Mouse (Mus musculus) MEL (cell line): ENCODE measurements around the gene Pmm2. TPM values are rescaled to one million over a fixed set of nuclear protein-coding genes. Genes with fewer than 3 reads are reported as not detected.
A peak's percentile ranks its signal among the peaks of the same experiment; 100 is the strongest.

ENCODE experiments used
- DNase-seq: peaks from one replicate; pipeline ENCODE4 v3.0.0; 2011; ENCODE audit warnings: low read depth, low spot score
- H3K27ac ChIP-seq: 2 replicates; pipeline ENCODE4 v1.5.1; 2012; ENCODE audit warnings: low read depth, mild to moderate bottlenecking, control low read depth, low read length, moderate library complexity; ENCODE audit not compliant: control insufficient read depth
- H3K27me3 ChIP-seq, 2 experiments: fragments of 150-350 bp in 1 of 2; sonication (generic) in 1 of 2; 2 replicates each; pipeline ENCODE4 v1.6.1; 2012; ENCODE audit warnings: low read length in 2 of 2, mild to moderate bottlenecking in 2 of 2, improper control_type of control experiment in 1 of 2, moderate library complexity in 1 of 2; ENCODE audit not compliant: insufficient read depth in 2 of 2, control insufficient read depth in 1 of 2
- H3K36me3 ChIP-seq, 2 experiments: 2 replicates each; pipeline ENCODE4 v1.6.1; 2012 to 2014; ENCODE audit warnings: low read length in 2 of 2, improper control_type of control experiment in 1 of 2, inconsistent platforms in 1 of 2, mild to moderate bottlenecking in 1 of 2; ENCODE audit not compliant: insufficient read depth in 2 of 2, control insufficient read depth in 1 of 2
- H3K4me1 ChIP-seq, 2 experiments: fragments of 150-350 bp in 1 of 2; sonication (generic) in 1 of 2; 2 replicates each; pipeline ENCODE4 v1.6.1; 2012; ENCODE audit warnings: low read length in 2 of 2, improper control_type of control experiment in 1 of 2, mild to moderate bottlenecking in 1 of 2; ENCODE audit not compliant: insufficient read depth in 2 of 2, control insufficient read depth in 1 of 2
- H3K4me3 ChIP-seq, 2 experiments: fragments of 150-350 bp in 1 of 2; sonication (generic) in 1 of 2; 2 replicates each; pipeline ENCODE4 v1.5.1; 2012; ENCODE audit warnings: low read depth in 2 of 2, low read length in 2 of 2, mild to moderate bottlenecking in 2 of 2, moderate library complexity in 2 of 2, control low read depth in 1 of 2, improper control_type of control experiment in 1 of 2; ENCODE audit not compliant: control insufficient read depth in 1 of 2, insufficient read depth in 1 of 2
- H3K79me2 ChIP-seq: 2 replicates; pipeline ENCODE4 v1.6.1; 2012; ENCODE audit warnings: mild to moderate bottlenecking, low read length, moderate library complexity; ENCODE audit not compliant: control insufficient read depth, poor library complexity, insufficient read depth
- H3K9ac ChIP-seq: 2 replicates; pipeline ENCODE4 v1.6.1; 2012; ENCODE audit warnings: low read depth, mild to moderate bottlenecking, control low read depth, low read length, moderate library complexity; ENCODE audit not compliant: control insufficient read depth, poor library complexity, severe bottlenecking
- H3K9me3 ChIP-seq: fragments of 150-350 bp; sonication (generic); replicated peaks from 2 replicates; pipeline ENCODE4 v1.6.1; 2012; ENCODE audit warnings: mild to moderate bottlenecking, low read length, improper control_type of control experiment, moderate library complexity; ENCODE audit not compliant: insufficient read depth
- BHLHE40 ChIP-seq: IDR thresholded peaks from 2 replicates; pipeline ENCODE4 v1.6.1; 2012; ENCODE audit warnings: low read depth, mild to moderate bottlenecking, inconsistent platforms, low read length, improper control_type of control experiment, borderline replicate concordance
- CHD1 ChIP-seq: IDR thresholded peaks from 2 replicates; pipeline ENCODE4 v1.6.1; 2012; ENCODE audit warnings: low read depth, mild to moderate bottlenecking, inconsistent platforms, low read length, improper control_type of control experiment
- CHD2 ChIP-seq: IDR thresholded peaks from 2 replicates; pipeline ENCODE4 v1.6.1; 2011; ENCODE audit warnings: low read length, improper control_type of control experiment
- E2F4 ChIP-seq: IDR thresholded peaks from 2 replicates; pipeline ENCODE4 v1.6.1; 2011; ENCODE audit warnings: low read depth, low read length, improper control_type of control experiment, borderline replicate concordance
- ELF1 ChIP-seq: IDR thresholded peaks from 2 replicates; pipeline ENCODE4 v1.6.1; 2014; ENCODE audit warnings: low read depth, mild to moderate bottlenecking, inconsistent platforms, low read length, improper control_type of control experiment, moderate library complexity
- GABPA ChIP-seq: IDR thresholded peaks from 2 replicates; pipeline ENCODE4 v1.6.1; 2012; ENCODE audit warnings: low read depth, mild to moderate bottlenecking, inconsistent platforms, low read length, improper control_type of control experiment, moderate library complexity
- HCFC1 ChIP-seq: IDR thresholded peaks from 2 replicates; pipeline ENCODE4 v1.6.1; 2012; ENCODE audit warnings: low read depth, mild to moderate bottlenecking, inconsistent platforms, low read length, improper control_type of control experiment, moderate library complexity
- MAX ChIP-seq: IDR thresholded peaks from 2 replicates; pipeline ENCODE4 v1.6.1; 2011; ENCODE audit warnings: low read length, improper control_type of control experiment
- MXI1 ChIP-seq: IDR thresholded peaks from 2 replicates; pipeline ENCODE4 v1.6.1; 2011; ENCODE audit warnings: mild to moderate bottlenecking, low read depth, low read length, improper control_type of control experiment
- MYB ChIP-seq: IDR thresholded peaks from 2 replicates; pipeline ENCODE4 v1.6.1; 2011; ENCODE audit warnings: mild to moderate bottlenecking, low read depth, low read length, improper control_type of control experiment
- MYC ChIP-seq: IDR thresholded peaks from 2 replicates; pipeline ENCODE4 v1.6.1; 2011; ENCODE audit warnings: low read depth, mild to moderate bottlenecking, low read length, improper control_type of control experiment, moderate library complexity
- NRF1 ChIP-seq: IDR thresholded peaks from 2 replicates; pipeline ENCODE4 v1.6.1; 2014; ENCODE audit warnings: low read depth, mild to moderate bottlenecking, inconsistent platforms, low read length, improper control_type of control experiment, moderate library complexity; ENCODE audit not compliant: poor library complexity, insufficient read depth, severe bottlenecking
- POLR2AphosphoS2 ChIP-seq: IDR thresholded peaks from 2 replicates; pipeline ENCODE4 v1.6.1; 2011; ENCODE audit warnings: low read length, improper control_type of control experiment
- POLR2AphosphoS5 ChIP-seq: IDR thresholded peaks from 2 replicates; pipeline ENCODE4 v1.6.1; 2012; ENCODE audit warnings: low read depth, borderline replicate concordance, mild to moderate bottlenecking, inconsistent platforms, low read length, moderate library complexity, mixed read lengths
- SMC3 ChIP-seq: IDR thresholded peaks from 2 replicates; pipeline ENCODE4 v1.6.1; 2011; ENCODE audit warnings: low read depth, low read length, improper control_type of control experiment
- TBP ChIP-seq: IDR thresholded peaks from 2 replicates; pipeline ENCODE4 v1.8.0; 2011; ENCODE audit warnings: low read depth, low read length, improper control_type of control experiment
- USF1 ChIP-seq: IDR thresholded peaks from 2 replicates; pipeline ENCODE4 v1.6.1; 2014; ENCODE audit warnings: low read depth, mild to moderate bottlenecking, inconsistent platforms, low read length, improper control_type of control experiment, moderate library complexity
- ZNF384 ChIP-seq: IDR thresholded peaks from 2 replicates; pipeline ENCODE4 v1.6.1; 2012; ENCODE audit warnings: low read depth, mild to moderate bottlenecking, inconsistent platforms, low read length, improper control_type of control experiment
- polyA plus RNA-seq, 2 experiments: library from polyadenylated mRNA; stranded (reverse) in 1 of 2; unstranded in 1 of 2; fragments of >175 nt in 1 of 2; fragments of >200 nt in 1 of 2; gene quantifications; 2 replicates each; pipeline versions ENCODE4 v1.2.1 to v1.2.4; 2012; ENCODE audit warnings: low replicate concordance in 2 of 2, low read depth in 1 of 2; ENCODE audit not compliant: insufficient read length in 2 of 2, insufficient read depth in 1 of 2, missing spikeins in 1 of 2
- total RNA-seq: library from RNA; depleted of rRNA; stranded (reverse); fragments of 300-350 nt; gene quantifications from 2 replicates; pipeline ENCODE4 v1.2.3, GENCODE M21; 2012

Pmm2 gene
- total and polyA plus RNA-seq, 3 experiments = 53.4 to 96.0 TPM; not detected in 1

DNA sequence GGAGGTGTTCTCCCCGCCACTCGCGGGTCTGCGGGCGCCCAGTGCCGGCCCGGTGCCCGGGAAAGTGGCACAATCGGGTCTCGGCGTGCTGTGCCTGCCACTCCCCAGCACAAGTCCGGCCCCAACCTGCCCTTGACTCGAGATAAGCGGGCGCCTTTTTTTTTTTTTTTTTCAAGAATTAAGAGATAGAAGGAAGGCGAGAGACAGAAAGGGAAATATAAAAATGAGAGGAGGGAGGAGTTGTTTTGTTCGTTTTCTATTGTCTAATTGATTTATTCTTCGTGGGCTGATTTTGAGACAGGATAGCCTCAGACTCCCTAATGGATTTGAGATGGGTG lies 34.8 kb downstream of the Pmm2 start (continued):
- TF ChIP-seq E2F4 = no peak
- TF ChIP-seq CHD2 = no peak
- TF ChIP-seq ELF1 = no peak; the same call in 1 of the 2 replicates
- TF ChIP-seq POLR2AphosphoS5 = no peak
- TF ChIP-seq CHD1 = no peak
- no peak for TF ChIP-seq SMC3
- TF ChIP-seq POLR2AphosphoS2 = no peak
- TF ChIP-seq MYB = no peak

DNA sequence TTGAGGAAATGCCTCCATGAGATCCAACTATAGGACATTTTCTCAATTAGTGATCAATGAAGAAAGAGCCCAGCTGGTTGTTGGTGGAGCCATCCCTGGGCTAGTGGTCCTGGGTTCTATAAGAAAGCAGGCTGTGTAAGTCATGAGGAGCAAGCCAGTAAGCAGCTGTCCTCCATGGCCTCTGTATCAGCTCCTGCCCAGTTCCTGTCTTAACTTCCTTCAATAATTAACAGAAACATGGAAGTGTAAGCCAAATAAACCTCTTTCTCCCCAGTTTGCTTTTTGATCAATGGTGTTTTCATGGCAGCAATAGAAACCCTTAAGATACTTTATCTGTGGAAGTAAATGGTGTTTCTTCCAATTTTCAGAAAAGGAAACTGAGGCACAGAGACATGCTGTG lies 35.3 kb downstream of the Pmm2 start:
- H3K4me1 ChIP-seq = peaks cover 5 to 32% of the 10 kb centered on the region in 2 experiments
- TF ChIP-seq MYC (no peak), TBP (no peak), HCFC1 (no peak)
- H3K4me3 ChIP-seq = peak overlapping the region; percentile 62 to 68
- peak; percentile 48 for DNase-seq
- H3K79me2 ChIP-seq = no peaks in the 10 kb centered on the region; the same call in 1 of the 2 replicates
- peak overlapping the region; percentile 53 for H3K27ac ChIP-seq
- peak overlapping the region; percentile 71 for H3K9ac ChIP-seq
- no peaks in the 10 kb centered on the region for H3K27me3 ChIP-seq
- H3K9me3 ChIP-seq = no peaks in the 10 kb centered on the region
- peaks cover 0 to 17% of the 10 kb centered on the region in 2 experiments; a peak in 2 of 4 replicates for H3K36me3 ChIP-seq

DNA sequence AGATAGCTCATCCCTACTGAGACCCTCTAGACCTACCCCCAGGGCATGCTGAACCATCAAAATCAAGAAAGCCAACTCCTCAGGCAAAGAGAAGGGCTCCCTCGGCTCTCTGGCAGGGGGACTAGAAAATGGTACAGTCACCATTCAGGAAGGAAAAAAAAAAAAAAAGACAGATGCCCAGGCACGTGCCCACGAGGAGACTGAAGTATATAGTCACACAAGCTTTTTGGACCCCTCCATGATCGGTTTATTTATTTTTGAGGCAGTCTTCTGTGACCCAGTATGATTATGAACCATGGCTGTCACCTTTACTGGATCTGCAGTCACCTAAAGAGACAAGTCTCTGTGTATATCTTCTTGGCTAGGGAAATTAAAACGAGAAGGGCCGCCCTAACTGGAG lies 35.9 kb downstream of the Pmm2 start:
- Histone ChIP-seq H3K27ac (peak overlapping the region; percentile 19), H3K9me3 (no peaks in the 10 kb centered on the region), H3K4me3 (peak overlapping the region; percentile 53 to 68), H3K79me2 (no peaks in the 10 kb centered on the region; the same call in 1 of the 2 replicates)
- peak; percentile 58 for DNase-seq
- TF ChIP-seq MAX (peak; percentile 71), MYC (0 out of 2 replicates have a peak, but pooled peaks have one; percentile 11), POLR2AphosphoS2 (no peak), USF1 (0 out of 2 replicates have a peak, but pooled peaks have one; percentile 33), ZNF384 (peak; percentile 87), BHLHE40 (peak; percentile 91), CHD1 (0 out of 2 replicates have a peak, but pooled peaks have one; percentile 28), NRF1 (no peak), MXI1 (peak; percentile 53; the same call in 1 of the 2 replicates), GABPA (no peak)
- TF ChIP-seq, all 39 proteins: peak for 7
- Histone ChIP-seq H3K27me3 (no peaks in the 10 kb centered on the region), H3K4me1 (peaks cover 8 to 36% of the 10 kb centered on the region in 2 experiments), H3K9ac (peak overlapping the region; percentile 56), H3K36me3 (peaks cover 0 to 19% of the 10 kb centered on the region in 2 experiments; a peak in 2 of 4 replicates)
